Comparison of ENCODE assay signal across 24 mouse cellular contexts in the genomic region with DNA sequence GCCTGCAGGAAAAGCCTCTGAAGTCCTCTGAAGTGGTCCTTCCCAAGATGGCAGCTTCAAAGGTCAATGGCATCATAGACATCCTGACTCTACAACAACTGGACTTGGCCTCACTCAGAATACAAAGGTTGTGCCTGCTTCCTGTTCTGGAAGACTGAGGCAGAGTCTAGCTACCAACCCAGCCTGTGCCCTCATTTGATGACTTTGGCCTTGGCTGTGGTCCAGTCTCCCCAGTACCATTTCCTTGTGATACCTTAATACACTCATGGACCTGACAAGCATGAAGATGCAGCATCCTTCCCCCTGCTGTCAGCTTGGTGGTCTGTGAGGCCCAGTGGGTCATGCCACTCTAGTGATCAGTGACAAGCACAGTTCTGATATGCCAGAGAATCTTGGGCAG.
A peak's percentile ranks its signal among the peaks of the same experiment; 100 is the strongest.
DNase-seq lines count a peak whose midpoint lies in the region; ATAC-seq and TF ChIP-seq lines count a peak whose summit lies in the region.
"Had no signal": no experiment of that assay in that cellular context is flagged by ENCODE, and none has a peak within 500 bp of the region (broad histone marks: within the 10 kb centered on the region; RNA-seq: fewer than 3 reads in every experiment).

No protein-coding gene starts in this region.

- no peak overlapping the region for H3K9ac ChIP-seq in midbrain, postnatal 0 days (replicated peaks; ENCODE audit: low read length, poor library complexity, severe bottlenecking)
- H3K9ac ChIP-seq: embryonic facial prominence, embryonic 12.5 days; forebrain, embryonic 13.5 days; forebrain, embryonic 15.5 days; forebrain, postnatal 0 days had no signal

- H3K36me3 ChIP-seq in midbrain, postnatal 0 days (ENCODE audit: insufficient read depth, low read length) = no peaks in the 10 kb centered on the region
- H3K36me3 ChIP-seq in midbrain, embryonic 10.5 days = no peaks in the 10 kb centered on the region
- H3K36me3 ChIP-seq: embryonic facial prominence, embryonic 10.5 days; embryonic facial prominence, embryonic 12.5 days; forebrain, embryonic 15.5 days; G1E had no signal

- no peak overlapping the region for H3K27ac ChIP-seq in midbrain, postnatal 0 days (ENCODE audit: low read depth, low read length)
- H3K27ac ChIP-seq in midbrain, embryonic 10.5 days (replicated peaks) = no peak overlapping the region
- H3K27ac ChIP-seq: embryonic facial prominence, embryonic 10.5 days; embryonic facial prominence, embryonic 12.5 days; forebrain, embryonic 13.5 days; forebrain, embryonic 15.5 days had no signal

- peak; percentile 62 to 63 for DNase-seq in cerebellum, postnatal 10 days
- peak; percentile 52 for DNase-seq in left cerebral cortex, postnatal 4 days
- DNase-seq in left cerebral cortex, adult 11 months (ENCODE audit: low spot score) = no peak
- peak; percentile 28 for DNase-seq in midbrain, postnatal 0 days (ENCODE audit: low spot score)
- DNase-seq in midbrain, embryonic 10.5 days (ENCODE audit: low spot score) = no peak
- DNase-seq: adrenal gland, adult 8-10 months; adrenal gland, postnatal 14 days; adrenal gland, postnatal 36 days; B cell, adult 2 months; cerebellum, adult 11 months; cerebellum, adult 2 months; cerebellum, adult 9-10 months; cerebellum, postnatal 25 days; forebrain, postnatal 0 days had no signal

- ATAC-seq in cerebellum, adult (ENCODE audit: insufficient number of reproducible peaks, low FRiP score, low TSS enrichment) = no peak
- ATAC-seq in midbrain, postnatal 0 days (ENCODE audit: low FRiP score) = no peak
- ATAC-seq: activated CD4-positive, CD25-positive, alpha-beta regulatory T cell, adult 4 months; CD4-positive, CD25-positive, alpha-beta regulatory T cell, adult 4 months; forebrain, embryonic 13.5 days; forebrain, embryonic 15.5 days; forebrain, postnatal 0 days; Patski had no signal

- H3K9me3 ChIP-seq in midbrain, postnatal 0 days (ENCODE audit: low read length) = no peaks in the 10 kb centered on the region
- no peaks in the 10 kb centered on the region for H3K9me3 ChIP-seq in midbrain, embryonic 10.5 days (replicated peaks)
- H3K9me3 ChIP-seq: embryonic facial prominence, embryonic 10.5 days; embryonic facial prominence, embryonic 12.5 days; forebrain, embryonic 13.5 days; forebrain, embryonic 15.5 days had no signal

- H3K4me1 ChIP-seq in midbrain, postnatal 0 days (ENCODE audit: insufficient read depth, low read length) = no peaks in the 10 kb centered on the region
- peaks cover 5% of the 10 kb centered on the region; the same call in 1 of the 2 replicates for H3K4me1 ChIP-seq in midbrain, embryonic 10.5 days
- H3K4me1 ChIP-seq: forebrain, embryonic 13.5 days had no signal

- H3K27me3 ChIP-seq in midbrain, postnatal 0 days (ENCODE audit: insufficient read depth, low read length) = no peaks in the 10 kb centered on the region
- no peaks in the 10 kb centered on the region for H3K27me3 ChIP-seq in midbrain, embryonic 10.5 days (ENCODE audit: low read depth, poor library complexity, severe bottlenecking)
- H3K27me3 ChIP-seq: CH12.LX; embryonic facial prominence, embryonic 12.5 days; forebrain, embryonic 13.5 days; forebrain, embryonic 15.5 days had no signal

- H3K4me2 ChIP-seq in midbrain, postnatal 0 days (ENCODE audit: low read depth, low read length, poor library complexity, severe bottlenecking) = no peak overlapping the region
- H3K4me2 ChIP-seq: embryonic facial prominence, embryonic 12.5 days; forebrain, embryonic 13.5 days; forebrain, embryonic 15.5 days had no signal

- intact Hi-C loops in left cerebral cortex, postnatal 4 days (cut with DNase I) = no loop called here

- no peak overlapping the region for H3K4me3 ChIP-seq in midbrain, postnatal 0 days (ENCODE audit: low read depth, low read length)
- no peak overlapping the region for H3K4me3 ChIP-seq in midbrain, embryonic 10.5 days
- H3K4me3 ChIP-seq: embryonic facial prominence, embryonic 10.5 days; embryonic facial prominence, embryonic 12.5 days; forebrain, embryonic 13.5 days; forebrain, embryonic 15.5 days had no signal

- TF ChIP-seq CTCF in midbrain, postnatal 0 days (IDR thresholded peaks at IDR 0.05) = no peak

Comparison
In these comparisons a context has a peak if more than half of its experiments do, and no peak if none do; other contexts are left out.
1. DNase-seq: peak in cerebellum, postnatal 10 days (2 of 2), left cerebral cortex, postnatal 4 days (single experiment) and midbrain, postnatal 0 days (single experiment); none in left cerebral cortex, adult 11 months (single experiment) and midbrain, embryonic 10.5 days (single experiment).